Mouse (Mus musculus) embryo, embryonic 11 days (tissue): ENCODE results near the gene Ly6g5b.
A peak's percentile ranks its signal among the peaks of the same experiment; 100 is the strongest.

Experiments used
- DNase-seq: peaks from one replicate; pipeline ENCODE4 v3.0.0-alpha.2; 2015

Ly6g5b gene

DNA sequence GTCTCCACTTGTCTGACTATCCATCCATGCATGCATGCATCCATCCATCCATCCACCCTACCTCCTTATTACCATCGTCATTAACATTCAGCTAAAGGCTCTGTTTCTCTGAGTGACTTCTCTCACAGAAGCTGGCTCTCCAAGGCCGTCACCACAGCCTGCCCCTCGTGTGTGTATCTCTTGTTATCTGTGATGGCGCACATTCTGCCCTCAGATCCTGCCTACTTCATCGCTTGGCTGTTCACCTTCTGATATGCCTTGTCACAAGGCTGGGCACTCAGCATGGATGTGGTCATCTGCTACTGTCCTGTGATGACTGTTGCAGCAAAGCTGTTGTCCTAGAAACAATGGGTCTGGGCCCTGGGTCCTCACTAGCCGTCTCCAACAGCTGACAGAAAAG is 10.5 kb downstream of the Ly6g5b start:
- no peak for DNase-seq

DNA sequence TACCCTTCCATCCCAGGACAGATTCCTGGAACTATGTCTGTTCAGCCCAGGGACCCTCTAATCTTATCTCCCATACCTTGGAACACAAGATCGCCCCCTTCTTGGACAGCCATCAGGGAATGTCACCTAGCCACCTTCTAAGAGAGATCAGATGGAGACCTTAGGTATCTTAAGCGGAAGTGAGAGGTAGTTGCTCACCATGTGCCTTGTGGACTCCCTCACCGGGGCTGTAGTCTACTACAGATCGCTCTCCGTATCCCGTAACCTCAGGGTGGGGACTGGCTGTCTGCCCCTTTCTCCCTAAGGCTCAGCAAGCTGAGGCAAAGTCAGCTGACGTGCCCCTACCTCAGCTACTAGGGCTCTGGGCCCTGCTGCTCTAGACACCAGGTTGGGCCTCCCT is 11.1 kb downstream of the Ly6g5b start:
- DNase-seq: no peak

DNA sequence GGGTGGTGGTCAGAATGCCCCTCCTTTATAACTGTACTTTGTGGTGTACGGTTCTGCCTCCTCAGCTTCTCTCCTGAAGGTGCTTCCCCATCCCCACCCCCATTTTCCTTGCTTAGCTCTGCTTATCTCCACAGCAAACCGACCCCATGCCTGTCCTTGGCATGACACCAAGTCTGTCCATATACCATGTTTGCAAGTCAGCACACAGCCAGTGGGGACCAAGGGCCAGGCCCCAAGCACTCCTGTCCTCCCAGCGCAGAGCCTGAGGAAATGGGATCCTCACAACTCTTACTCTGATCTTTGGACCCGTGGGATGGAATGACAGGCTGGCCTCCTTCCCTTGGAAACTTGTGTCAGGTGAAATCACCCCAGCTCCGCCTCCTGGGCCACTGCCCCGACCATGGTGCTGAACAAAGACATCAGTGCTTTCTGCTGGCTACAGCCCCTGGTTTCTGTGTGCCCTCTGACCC is 12.0 kb downstream of the Ly6g5b start:
- DNase-seq: no peak

DNA sequence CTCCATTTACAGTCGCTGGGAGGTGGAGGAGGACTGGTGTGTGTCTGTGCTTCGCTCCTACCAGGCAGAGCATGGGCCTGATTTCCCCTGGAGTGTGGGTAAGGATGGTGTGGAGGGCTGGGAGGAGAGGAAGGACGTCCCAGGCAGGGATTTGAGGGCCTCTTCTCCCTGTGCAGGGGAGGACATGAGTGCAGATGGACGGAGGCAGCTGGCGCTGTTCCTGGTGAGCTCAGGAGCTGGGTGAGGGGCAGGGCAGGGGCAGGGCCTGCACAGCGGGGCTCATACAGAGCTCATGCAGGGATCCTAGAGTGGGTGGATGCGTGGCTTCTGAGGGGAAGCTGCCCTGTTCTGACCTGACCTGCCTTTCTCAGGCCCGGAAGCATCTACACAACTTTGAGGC is 12.9 kb downstream of the Ly6g5b start:
- no peak for DNase-seq

DNA sequence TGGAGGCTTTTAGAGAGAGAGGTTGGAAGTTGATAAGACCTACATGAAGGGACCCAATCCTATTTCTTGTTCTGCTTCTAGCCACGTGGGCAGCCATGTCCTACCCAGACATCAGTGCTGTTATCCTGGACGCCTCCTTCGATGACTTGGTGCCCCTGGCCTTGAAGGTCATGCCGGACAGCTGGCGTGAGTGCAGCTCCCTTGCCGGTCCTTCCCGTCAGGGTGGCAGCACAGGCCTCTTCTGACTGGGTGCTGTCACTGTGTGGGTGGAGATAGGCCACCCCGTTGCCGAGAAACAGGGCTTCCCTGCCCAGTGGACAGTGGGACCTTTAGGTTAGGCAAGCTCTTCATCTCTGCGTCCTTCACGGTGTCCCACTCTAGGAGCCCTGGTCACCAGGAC is 14.1 kb downstream of the Ly6g5b start:
- DNase-seq: no peak

DNA sequence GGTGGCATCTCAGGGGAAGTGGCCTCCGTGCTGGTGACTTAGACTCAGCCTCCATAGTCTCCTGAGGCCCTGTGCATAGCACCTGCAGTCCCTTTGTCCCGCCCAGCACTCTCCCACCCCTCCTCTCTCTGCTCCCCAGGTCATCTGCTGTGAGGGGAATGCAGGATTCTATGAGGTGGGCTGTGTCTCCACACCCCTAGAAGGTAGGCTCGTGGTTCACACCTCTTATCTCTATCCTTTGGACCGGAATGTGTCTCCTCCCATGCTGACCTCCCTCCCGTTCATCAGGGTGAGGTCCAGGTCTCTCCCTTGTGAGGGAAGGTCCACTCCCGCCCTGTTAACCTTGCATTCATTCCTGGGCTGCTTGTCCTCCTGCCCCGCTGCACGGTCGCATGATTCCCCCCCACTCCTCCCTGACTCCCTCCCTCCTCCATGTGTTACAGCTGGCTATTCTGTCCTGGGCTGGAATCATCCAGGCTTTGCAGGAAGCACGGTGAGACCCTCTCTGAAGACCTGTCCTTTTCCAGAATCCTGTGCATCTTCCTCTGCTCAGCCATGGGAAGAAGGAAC is 14.9 kb downstream of the Ly6g5b start:
- DNase-seq: no peak

DNA sequence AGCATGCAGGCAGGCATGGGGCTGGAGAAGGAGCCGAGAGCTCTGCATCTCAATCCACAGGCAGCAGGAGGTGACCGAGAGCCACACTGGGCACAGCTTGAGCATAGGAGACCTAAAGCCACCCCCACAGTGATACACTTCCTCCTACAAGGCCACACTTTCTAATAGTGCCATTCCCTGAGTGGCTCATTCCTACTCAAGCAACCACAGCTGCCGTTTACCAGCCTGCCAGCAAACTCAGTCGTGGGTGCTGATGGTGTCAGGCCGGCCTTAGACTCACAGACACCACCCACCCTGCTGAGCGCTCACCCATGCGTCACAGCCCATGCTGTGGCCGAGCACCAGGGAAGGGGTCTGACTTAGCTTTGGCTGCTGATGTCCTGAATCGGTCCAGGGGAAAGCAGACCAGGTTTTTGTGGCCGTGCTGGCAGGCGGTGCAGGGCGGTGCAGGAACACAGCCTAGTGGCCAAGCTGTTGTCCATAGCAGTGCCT is 18.0 kb downstream of the Ly6g5b start:
- no peak for DNase-seq

DNA sequence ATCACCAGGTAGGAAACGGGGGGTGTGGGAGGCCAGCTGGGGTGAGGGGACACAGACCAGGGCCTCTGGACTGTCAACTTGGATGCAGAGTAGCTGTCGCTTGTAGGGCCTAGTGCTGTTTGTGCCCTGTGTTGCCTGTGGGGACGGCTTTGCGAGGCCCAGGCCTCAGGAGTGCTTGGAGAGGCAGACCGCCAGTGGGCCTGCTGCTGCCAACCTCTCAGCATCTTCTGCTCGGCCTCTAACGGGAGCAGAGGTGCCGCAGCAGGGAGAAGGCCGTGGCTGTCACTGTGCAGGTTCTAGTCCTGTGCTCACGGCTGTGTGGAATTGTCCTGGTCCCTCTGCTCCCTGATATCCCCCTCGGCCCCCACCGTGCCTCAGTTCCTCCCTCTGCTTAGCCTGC is 18.6 kb downstream of the Ly6g5b start:
- DNase-seq: no peak

DNA sequence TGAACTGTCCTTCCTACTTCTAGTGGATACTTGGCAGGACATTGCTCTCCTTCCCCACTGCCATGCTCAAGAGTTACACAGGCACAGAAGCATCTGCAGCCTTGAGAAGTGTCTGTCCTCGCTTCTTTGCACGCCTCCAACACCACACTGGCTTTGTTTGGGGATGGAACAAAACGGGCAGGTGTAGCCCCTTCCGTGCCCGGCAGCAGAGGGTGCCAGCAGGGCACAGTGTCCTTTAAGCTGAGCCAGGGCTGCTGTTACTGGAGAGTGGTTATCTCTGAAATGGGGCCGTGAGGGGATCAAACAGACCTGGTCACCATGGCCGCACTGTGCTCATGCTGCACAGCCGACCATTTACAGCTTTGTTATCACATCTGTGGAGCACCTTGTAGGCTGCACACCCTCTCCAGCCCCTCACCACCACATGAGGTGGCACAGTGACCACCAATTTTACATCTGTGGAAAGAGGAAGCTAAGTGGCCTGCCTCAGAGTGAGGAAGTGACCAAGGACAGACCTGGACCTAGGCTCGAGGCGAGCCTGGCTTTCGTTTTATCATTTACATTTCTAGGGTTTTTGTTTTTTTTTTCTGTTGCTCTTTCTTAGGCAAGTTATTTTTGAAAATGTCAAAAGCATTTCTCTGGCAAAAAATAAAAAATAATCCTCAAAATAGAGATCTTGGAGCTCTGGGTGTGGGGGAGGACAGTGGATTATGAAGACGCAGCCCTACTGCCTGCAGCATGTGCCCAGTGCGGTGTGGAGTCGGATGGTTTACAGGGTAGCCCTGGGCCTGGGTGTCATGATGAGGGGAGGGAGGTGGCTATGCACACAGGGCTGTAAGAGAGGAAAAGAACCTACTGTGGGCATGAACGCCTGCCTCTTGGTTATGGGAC is 20.5 kb downstream of the Ly6g5b start:
- DNase-seq: no peak

DNA sequence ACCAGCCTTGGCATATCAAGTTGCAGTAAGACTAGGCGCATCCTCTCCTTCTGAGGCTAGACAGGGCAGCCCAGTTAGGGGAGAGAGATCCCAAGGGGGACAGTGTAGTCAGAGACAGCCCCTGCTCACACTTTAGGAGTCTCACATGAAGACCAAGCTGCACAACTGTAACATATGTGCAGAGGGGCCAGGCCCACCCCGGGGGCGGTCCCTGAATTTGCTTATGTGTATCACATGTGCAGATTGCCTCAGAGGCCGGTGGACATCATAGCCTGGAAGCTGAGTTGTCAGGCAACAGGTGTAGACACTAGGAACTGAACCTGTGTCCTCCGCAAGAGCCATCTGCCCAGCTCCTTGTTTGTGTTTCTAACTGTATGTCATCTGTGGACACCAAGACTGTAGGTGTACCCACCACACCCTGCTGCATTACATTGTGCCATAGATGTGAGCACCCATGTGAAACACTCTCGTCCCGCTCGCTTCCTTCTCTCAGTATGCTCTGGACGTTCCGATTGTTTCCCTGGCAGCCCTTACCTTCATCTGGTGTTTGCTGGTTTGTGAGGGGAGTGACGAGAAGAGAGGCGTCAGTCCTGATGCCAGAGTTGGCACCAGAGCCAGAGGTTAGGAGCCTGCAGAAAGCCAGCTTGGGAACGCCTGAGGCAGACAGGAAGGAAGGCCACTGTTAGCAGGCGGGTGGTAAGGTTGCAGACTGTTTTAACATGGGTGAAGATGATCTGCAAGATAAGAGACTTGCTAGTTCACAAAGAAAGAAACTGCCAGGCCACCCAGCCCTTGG is 22.6 kb downstream of the Ly6g5b start:
- DNase-seq: no peak

DNA sequence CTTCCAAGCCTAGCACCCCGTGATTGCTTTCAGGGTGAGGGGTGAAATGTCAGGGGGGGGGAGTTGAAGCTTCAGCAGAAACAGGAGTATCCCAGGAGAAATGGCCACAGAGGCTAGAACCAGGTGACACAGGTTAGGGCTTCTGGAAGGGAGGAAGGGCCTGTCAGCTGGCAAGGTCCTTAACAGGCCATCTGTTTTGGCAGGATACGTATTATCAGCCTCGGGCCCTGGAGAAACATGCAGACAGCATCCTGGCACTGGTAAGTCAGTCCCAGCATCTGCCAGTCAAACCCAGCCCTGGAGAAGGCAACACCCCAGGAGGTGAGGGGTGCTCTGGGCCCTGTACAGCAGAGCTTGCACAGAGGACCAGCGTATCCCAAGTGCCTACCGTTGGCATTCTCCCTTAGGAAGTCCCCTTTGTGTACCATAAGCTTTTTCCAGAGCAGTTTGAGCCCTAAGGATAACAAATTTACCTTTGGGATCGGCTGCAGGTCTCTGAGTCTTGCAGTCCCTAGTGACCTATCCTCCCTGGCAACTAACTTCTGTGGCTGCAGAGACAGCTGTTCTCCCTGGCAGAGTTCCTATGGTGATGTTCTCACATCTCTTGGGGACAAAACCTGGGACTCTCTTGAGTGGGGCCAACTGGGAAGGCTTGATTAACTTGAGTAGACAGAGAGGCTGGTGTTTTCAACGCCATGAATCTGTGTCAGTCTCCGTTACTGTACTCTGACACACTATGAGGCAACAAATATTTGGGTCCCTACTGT is 24.9 kb downstream of the Ly6g5b start:
- no peak for DNase-seq

DNA sequence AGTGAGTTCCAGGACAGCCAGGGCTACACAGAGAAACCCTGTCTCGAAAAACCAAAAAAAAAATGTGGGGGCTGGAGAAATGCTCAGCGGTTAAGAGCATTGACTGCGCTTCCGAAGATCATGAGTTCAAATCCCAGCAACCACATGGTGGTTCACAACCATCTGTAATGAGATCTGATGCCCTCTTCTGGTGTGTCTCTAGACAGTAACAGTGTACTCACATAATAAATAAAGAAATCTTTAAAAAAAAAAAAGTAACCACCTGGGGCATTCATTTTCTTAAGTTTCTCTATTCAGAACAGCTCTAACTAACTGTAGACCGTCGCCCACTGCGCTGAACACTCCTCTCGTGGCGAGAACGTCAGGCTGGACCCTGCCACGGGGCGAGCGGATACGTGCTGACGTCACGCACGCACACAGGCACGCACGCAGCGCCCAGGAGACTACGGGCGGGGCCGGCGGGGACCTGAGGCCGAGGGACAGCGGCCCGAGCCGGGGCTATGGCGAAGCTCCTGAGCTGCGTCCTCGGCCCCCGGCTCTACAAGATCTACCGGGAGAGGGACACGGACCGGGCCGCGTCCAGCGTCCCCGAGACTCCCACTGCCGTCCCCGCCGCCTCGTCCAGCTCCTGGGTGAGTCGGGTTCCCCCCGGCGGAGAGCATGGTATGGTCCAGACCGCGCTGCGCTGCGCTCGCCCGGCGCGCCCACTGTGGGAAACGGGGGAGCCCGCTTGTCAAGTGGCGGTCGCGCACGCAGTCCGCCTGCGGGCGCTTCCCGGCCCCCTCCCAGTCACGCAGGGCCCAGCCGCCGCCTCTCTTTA is 26.2 kb downstream of the Ly6g5b start, which contains the start of gene Abhd16a:
Gene Abhd16a, plus strand, starts transcription at position 439 of the 820 bp plus-strand sequence.
- DNase-seq: peak; percentile 98

DNA sequence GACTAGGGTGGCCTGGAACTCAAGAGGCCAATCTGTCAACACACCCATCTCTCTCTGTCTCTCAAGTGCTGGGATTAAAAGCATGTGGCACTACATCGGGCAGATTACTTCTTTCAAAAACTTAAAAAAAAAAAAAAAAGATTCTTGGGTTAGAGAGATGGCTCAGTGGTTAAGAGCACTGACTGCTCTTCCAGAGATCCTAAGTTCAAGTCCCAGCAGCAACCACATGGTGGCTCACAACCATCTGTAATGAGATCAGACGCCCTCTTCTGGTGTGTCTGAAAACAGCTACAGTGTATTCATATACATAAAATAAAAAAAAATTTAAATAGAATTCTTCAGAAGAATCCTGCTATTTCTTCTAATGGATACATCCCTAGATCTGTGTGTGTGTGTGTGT is 27.1 kb downstream of the Ly6g5b start:
- no peak for DNase-seq

DNA sequence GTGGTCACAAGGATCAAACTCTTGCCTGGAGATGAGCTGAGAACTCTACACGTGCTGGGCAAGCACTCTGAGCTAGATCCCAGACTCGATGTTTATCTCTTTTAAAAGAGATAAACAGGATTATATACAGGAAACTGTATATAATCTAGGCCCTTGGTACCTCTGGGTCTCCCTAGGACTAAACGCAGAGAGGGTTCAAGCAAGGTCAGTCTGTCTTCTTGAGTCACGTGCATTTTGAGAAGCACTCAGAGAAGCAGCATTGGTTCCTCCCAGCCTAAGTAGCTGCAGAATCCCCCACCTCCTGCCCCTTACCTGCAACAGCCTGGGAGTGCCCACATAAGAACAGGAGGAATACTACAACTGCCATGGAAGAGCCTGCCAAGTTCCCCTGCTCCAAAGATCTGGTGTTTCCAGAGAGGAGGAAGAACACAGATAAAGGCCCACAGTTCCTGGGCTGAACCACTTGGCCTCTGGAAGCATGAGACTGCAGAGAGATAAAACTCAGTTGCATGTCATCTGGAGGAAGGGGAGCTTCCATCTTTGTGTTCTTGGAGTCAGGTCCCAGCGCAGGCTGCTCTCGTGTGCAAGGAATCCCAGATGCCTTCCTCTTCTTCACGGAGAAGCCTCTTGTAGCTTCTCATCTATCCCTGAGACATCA is 29.9 kb downstream of the Ly6g5b start, which contains the start of gene Ly6g6f:
Gene Ly6g6f, minus strand, starts transcription at position 403 of the 658 bp plus-strand sequence.
- no peak for DNase-seq

DNA sequence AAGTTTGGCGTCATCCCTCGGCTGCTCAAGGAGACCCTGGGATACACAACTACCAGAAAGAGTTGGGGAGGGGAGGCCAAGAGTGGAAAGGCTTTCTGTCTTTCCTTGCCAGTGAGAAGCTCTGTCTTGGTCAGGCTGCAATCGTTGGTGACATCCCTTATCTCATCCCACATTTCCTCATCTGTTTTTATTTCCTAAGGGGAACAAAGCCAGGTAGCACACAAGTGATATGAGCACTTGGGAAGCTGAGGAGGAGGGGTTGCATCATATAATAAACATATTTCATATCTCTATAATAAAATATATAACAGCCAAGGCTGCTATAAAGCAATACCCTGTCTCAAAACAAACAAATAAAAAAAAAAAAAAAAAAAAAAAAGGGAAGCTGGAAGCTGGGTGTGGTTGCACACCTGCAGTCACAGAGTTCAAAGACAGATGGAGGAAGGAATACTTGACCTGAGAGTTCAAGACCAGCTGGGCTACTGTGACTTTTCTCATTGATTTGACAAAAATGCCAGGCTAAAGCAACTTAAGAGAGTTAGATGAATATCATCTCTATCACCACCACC is 31.2 kb downstream of the Ly6g5b start:
- DNase-seq: no peak

DNA sequence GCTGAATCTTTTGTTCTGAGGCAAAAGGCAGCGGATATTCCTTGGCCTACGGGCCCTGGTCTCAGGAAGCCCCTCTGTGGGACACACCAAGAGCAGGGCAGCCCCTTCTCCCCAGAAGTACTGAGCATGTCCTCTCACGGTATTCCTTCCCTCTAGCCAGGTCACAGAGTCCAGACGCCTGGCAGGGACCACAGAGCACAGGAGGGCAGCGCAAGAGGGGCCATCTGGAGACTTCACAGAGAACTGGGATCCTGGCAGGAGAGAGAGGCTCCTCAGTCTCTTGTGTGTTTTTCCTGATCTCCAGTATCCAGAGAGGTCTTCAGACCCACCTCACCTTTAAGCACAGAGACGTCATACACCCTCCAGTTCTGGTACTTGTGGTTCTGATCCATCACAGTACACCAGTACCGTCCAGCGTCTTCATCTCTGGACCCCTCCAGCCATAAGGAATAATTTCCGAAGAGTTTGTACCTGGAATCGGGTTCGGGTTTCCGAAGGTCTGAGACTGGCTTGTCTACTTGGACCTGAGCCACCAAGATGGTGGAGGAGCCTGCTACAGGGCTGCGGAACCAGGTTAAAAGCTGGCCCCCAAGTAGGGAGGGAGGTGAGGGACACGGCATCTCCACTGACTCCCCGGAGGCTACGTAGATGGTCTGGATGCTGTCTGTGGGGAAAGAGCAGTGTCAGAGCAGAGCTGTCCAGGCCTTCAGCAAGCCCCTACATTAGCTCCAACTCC is 32.2 kb downstream of the Ly6g5b start:
- no peak for DNase-seq

DNA sequence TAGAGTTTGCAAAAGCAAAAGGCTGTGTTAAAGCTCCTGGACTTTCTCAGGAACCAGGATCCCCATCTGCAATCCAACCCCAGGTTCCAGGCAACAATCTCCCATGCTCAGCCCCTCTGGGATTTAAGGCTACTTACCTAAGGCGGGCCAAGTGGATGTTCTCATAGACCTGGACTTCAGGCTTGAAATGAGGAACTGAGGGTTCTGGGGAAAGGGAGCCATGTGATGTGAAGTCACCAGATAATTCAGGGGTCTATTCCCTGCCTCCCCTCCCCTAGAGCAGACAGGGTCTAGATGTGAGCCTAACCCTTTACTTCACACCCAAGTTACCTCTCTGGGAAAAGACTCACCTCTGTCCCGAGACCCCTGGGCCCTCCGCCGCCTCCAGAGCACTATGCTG is 34.5 kb downstream of the Ly6g5b start:
- DNase-seq: no peak

DNA sequence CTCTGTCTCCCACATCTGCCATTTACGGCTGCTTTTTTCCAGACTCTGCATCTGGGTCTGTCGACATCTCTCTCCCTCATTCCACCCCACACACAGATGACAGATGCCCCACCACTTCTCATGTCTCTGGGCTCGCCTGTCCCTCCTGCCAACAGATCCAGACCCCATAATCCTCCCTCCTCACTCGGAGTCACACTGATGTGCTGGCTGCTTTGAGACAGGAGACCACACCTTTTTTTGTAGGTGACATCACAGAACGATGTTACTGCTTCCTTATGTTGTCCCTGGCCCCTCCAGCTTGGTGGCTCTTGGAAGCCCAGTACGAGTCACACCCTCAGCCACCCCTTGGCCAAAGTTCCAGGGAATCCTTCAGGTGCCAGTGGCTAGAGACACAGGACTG is 35.0 kb downstream of the Ly6g5b start:
- DNase-seq: no peak

DNA sequence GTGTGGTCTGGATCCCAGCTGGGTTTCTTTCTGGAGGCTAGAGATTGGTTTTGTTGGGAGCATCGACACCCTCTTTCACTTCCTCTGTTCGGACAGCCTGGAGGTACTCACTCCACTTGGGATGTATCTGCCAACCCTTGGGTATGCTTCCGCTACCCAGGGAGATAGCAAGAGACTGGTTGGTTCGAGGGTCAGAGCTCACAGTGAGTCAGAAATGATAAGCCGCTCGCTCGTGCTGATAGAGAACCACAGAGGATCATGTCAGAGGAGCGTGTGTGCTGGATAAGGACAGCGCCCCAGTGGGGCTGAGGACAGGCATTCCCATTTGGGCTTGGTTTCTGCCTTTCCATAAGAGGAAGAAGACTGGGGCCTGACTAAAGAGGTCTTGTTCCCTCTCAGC is 35.5 kb downstream of the Ly6g5b start:
- DNase-seq: no peak

DNA sequence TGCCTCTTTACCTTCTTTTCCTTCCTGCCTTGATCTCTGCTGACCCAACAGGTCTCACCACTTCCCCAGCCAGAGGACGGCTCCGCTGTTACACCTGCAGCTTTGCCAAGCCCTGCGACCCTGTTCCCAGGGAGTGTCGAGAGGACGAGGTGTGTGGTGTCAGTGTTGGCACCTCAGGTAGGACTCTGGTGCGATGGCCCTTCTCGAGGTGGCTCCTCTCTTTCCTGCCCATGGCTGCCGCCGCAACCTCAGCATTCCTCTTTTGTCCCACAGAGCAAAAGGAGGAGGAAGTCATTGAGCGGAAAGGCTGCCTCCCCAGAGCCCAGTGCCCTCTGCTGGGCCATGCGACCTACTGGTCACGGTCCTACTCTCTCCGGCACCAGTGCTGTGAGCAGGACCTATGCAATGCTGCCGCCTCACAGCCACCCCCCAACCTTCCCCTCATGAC is 37.4 kb downstream of the Ly6g5b start, which contains the start of gene Ly6g6d:
Gene Ly6g6d, minus strand, starts transcription at position 280 of the 448 bp plus-strand sequence.
- DNase-seq: peak; percentile 64
